Mouse (Mus musculus) C2C12 (cell line): ENCODE measurements at regions not wholly inside any gene's neighbourhood (a gene's known extent, or its start where the extent isn't known, plus 50 kb on each side); places are given as distances from the start of the nearest gene placed in this dataset.

Experiments used
- CEBPB ChIP-seq: IDR thresholded peaks from one replicate; pipeline ENCODE4 v1.6.1; 2011; ENCODE audit warnings: low read depth, mild to moderate bottlenecking, control low read depth, moderate library complexity
- CTCF ChIP-seq: IDR thresholded peaks from one replicate; pipeline ENCODE4 v1.5.1; 2011; ENCODE audit not compliant: control insufficient read depth, insufficient read depth, insufficient read length
- MYOD1 ChIP-seq: IDR thresholded peaks from one replicate; pipeline ENCODE4 v1.6.1; 2011; ENCODE audit warnings: low read depth; ENCODE audit not compliant: control insufficient read depth, insufficient read length

DNA sequence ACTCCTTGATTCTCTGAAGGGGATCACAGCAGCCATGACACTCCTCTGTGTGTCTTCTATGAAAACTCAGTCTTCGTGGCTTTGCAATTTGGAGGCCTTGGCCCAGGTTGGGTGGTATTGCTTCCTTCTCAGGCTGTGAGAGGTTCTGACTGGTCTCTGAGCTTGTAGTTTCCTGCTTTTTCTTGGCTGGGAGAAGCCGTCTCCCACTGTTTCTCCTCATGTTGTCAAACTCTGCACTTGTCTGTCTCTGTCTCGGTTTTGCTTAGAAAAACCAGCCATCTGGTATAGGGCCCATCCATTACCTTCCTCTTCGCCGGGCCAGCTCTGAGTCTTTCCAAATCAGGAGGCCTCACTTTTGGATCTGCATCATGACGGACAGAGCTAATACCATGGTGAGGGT is 360.3 kb downstream of the Fam19a5 start:
- TF ChIP-seq CTCF (no peak), CEBPB (no peak), MYOD1 (no peak)
